Mouse (Mus musculus) layer of hippocampus, postnatal 10 days (tissue): Measurements from ENCODE around the gene Laptm5. TPM values are rescaled to one million over a fixed set of nuclear protein-coding genes. Genes with fewer than 3 reads are reported as not detected.

Source experiments
- DNase-seq, 2 experiments: peaks; one replicate each; pipeline ENCODE4 v3.0.0; 2021; ENCODE audit warnings: low spot score in 2 of 2
- total RNA-seq, 2 experiments: library from RNA; stranded (reverse); gene quantifications; 2 replicates each; pipeline ENCODE4 v1.2.3; 2021

The Laptm5 gene
- total RNA-seq, 2 experiments from 2014 or later, result 27.5 to 28.1 TPM

DNA sequence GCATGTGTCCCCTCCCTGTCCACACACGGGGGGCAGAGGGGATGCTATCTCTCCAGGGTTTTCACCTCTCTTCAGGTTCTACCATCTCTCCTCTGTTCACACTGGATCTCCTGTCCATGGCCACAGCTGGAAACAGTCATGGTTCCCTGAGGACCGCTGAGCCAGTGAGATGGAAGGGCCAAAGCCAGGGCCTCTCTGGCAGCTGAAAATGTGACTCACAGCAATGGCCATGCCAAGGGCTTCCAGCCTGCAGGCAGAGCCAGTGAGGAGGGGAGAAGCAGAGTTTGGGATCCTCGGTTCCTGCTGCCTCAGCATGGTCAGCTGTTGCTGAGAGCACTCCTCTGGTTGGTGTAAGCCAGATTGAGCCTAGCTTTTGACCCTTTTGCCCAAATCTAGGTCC lies 66.1 kb downstream of the Laptm5 start:
- no peak for DNase-seq

DNA sequence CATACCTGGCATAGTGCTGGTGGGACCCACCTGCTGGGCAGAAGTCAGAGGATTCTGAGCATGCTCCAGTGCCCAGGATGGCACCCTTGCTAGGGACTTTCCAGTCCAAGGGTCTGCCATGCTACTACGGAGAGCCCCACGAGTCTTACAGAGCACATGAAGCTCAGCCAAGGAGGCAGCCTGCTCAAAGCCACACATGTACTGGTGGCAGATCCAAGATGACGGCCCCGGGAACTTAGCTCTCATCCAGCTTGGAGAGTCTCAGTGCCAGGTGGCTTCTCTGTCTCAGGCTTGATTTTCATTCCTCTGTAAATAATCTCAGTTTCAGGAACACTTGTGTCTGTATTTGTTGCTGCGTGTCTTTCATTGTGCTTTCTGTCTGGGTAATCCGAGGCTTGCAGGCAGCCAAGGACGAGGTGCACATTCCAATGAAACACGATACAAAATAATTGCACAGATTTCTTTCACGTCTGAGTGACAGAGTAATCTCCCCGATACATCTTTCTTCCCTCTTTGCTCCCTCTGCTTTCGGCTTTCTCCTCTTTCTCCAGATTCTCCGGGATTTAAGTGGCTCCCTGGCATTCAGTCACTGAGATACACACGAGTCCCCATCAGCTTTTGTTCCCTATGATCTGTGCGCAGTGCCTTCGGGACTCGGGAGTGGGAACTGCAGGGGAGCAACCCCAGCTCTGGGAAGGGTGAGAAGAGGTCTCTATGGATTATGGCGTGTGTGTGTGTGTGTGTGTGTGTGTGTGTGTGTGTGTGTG lies 71.7 kb downstream of the Laptm5 start:
- peak in 1 of 2 experiments; percentile 28 for DNase-seq

Other genes with a start within 250 kb of the Laptm5 start
- gene Pum1, start 249.8 kb upstream of the Laptm5 start, total RNA-seq, result 100 to 1,000 TPM in 1 of 2 experiments, 10 to 100 TPM in 1; 95.9 to 117 TPM
- gene Sdc3, start 120.6 kb upstream of the Laptm5 start, total RNA-seq, result 100 to 1,000 TPM; 368 to 378 TPM
- under 1 TPM; 0.64 to 0.91 TPM for gene Matn1, start 31.3 kb downstream of the Laptm5 start, total RNA-seq